Mouse (Mus musculus): ENCODE measurements around the gene Emilin2. TPM values are rescaled to one million over a fixed set of nuclear protein-coding genes. Genes with fewer than 3 reads are reported as not detected.

Gene Emilin2
- polyA plus RNA-seq, 1 experiment from 2014 or later, result 2.5 TPM

DNA sequence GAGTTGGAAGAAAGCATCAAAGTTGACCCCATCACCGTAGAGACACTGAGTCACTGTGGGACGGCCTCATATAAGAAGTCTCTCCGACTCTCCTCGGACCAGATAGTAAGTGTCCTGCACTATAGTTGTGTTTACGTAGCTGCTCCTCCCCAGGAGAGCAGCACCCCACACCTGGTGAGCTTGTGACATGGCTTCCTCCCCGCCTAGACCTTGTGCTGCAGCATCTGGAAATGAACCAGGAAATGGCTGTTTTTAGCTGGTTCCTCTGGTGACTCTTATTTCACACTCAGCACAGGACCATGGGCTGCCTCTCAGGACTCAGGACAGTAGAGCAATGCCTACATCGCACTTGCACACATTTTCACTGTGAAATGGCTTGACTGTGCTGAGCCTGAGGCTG, 69.1 kb downstream of the Emilin2 start:
- no peak for ATAC-seq
- Histone ChIP-seq H3K36me3 (peaks cover 84% of the 10 kb centered on the region), H3K9me3 (no peaks in the 10 kb centered on the region), H3K4me3 (replicated peaks) (no peak overlapping the region), H3K27me3 (no peaks in the 10 kb centered on the region), H3K4me1 (replicated peaks) (no peaks in the 10 kb centered on the region), H3K4me2 (replicated peaks) (no peak overlapping the region), H3K9ac (replicated peaks) (no peak overlapping the region), H3K27ac (no peak overlapping the region)
- 98% methylated on average over 7 of the region's 7 CpGs for WGBS

GRCm38 (mm10) chr17:71240811-71241210, 71.0 kb downstream of the Emilin2 start:
- H3K4me1 ChIP-seq (replicated peaks), result no peaks in the 10 kb centered on the region
- H3K27ac ChIP-seq, result no peak overlapping the region
- no peak overlapping the region for H3K4me3 ChIP-seq (replicated peaks)
- no peak overlapping the region for H3K4me2 ChIP-seq (replicated peaks)
- no peak overlapping the region for H3K9ac ChIP-seq (replicated peaks)
- peaks cover 75% of the 10 kb centered on the region for H3K36me3 ChIP-seq
- ATAC-seq, result no peak
- H3K9me3 ChIP-seq, result no peaks in the 10 kb centered on the region
- H3K27me3 ChIP-seq, result no peaks in the 10 kb centered on the region
- 96% methylated on average over 9 of the region's 9 CpGs for WGBS

DNA sequence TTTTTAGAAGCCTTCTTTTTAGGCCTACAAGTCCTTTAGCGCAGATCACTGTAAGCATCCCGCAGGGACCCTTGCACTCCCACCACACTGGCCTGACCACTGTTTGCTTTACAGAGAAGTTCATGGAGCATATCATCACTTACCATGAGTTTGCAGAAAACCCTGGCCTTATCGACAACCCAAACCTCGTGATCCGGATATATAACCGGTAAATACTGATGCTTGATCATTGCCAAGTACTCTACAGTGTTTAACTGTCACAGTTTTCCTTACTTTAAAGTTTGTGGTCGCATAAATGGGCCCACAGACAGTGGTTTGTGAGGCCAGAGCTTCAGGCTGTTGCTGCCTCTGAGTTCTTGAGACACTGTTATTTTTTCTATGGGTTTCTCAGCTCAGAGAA, 73.3 kb downstream of the Emilin2 start:
- no peaks in the 10 kb centered on the region for H3K9me3 ChIP-seq
- no peak overlapping the region for H3K27ac ChIP-seq
- peaks cover 66% of the 10 kb centered on the region for H3K36me3 ChIP-seq
- no peak overlapping the region for H3K4me2 ChIP-seq (replicated peaks)
- H3K4me3 ChIP-seq (replicated peaks), result no peak overlapping the region
- H3K27me3 ChIP-seq, result no peaks in the 10 kb centered on the region
- H3K9ac ChIP-seq (replicated peaks), result no peak overlapping the region
- WGBS, result 96% methylated on average over 7 of the region's 7 CpGs
- no peak for ATAC-seq
- H3K4me1 ChIP-seq (replicated peaks), result no peaks in the 10 kb centered on the region

DNA sequence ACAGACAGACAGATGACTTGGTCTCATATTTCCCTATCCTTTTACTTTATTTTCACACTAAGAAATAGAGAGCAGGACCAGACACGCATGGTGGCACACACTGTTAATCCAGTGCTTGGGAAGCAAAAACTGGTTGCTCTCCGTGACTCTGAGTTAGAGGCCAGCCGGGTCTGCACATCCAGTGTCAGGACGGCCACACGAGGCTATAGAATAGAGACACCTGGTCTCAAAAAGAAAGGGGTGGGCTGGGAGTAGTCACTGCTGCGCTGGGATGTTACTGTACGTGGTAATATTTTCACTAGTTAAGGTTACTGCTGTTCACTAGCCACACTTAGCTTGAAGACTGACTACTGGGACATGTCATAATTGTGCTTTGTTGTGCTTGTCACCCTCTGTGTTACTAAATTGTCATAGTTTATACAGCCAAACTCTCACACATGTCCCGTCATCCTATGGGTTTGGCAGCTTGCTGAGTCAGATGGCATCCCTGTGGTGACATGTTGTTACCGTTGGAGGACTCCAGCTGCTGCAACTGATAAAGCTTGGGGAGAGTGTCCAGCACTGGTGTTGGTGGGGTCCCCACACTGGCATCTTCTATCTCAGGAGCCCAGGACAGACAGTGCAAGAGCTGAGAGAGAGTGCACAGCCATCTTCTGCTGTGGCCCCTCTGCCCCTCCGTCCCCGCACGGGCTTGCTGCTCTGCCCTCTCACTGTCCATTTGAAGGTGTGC, 76.4 kb downstream of the Emilin2 start:
- H3K27ac ChIP-seq, result no peak overlapping the region
- no peak overlapping the region for H3K4me2 ChIP-seq (replicated peaks)
- H3K27me3 ChIP-seq, result no peaks in the 10 kb centered on the region
- WGBS, result 91% methylated on average over 12 of the region's 12 CpGs
- no peak overlapping the region for H3K9ac ChIP-seq (replicated peaks)
- H3K4me3 ChIP-seq (replicated peaks), result no peak overlapping the region
- no peaks in the 10 kb centered on the region for H3K9me3 ChIP-seq
- peaks cover 57% of the 10 kb centered on the region for H3K36me3 ChIP-seq
- no peak for ATAC-seq
- no peaks in the 10 kb centered on the region for H3K4me1 ChIP-seq (replicated peaks)

GRCm38 (mm10) chr17:71234041-71234594, 77.7 kb downstream of the Emilin2 start:
- no peak overlapping the region for H3K27ac ChIP-seq
- H3K27me3 ChIP-seq, result no peaks in the 10 kb centered on the region
- no peak overlapping the region for H3K9ac ChIP-seq (replicated peaks)
- H3K4me3 ChIP-seq (replicated peaks), result no peak overlapping the region
- no peaks in the 10 kb centered on the region for H3K4me1 ChIP-seq (replicated peaks)
- no peaks in the 10 kb centered on the region for H3K9me3 ChIP-seq
- no peak for ATAC-seq
- H3K36me3 ChIP-seq, result peaks cover 50% of the 10 kb centered on the region
- H3K4me2 ChIP-seq (replicated peaks), result no peak overlapping the region
- WGBS, result 96% methylated on average over 12 of the region's 12 CpGs

DNA sequence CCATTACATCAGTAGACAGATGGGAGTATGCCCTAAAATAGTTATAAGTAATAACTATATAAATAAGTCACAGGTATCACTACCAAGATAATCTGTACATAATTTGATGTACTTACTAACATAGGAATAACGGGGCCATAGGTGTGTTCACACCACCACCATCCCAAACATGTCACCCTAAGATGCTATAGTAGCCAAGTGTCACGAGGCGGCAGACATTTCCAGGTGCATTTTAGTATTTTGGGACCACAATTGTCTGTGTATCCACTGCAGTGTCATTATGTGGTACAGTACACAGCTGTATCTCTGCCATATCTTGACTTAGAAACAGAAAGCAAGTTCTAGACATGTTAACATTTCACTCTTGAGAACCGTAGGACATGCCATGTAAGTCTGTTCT, 78.6 kb downstream of the Emilin2 start:
- no peak overlapping the region for H3K27ac ChIP-seq
- H3K9me3 ChIP-seq, result no peaks in the 10 kb centered on the region
- WGBS, result 98% methylated on average over 4 of the region's 4 CpGs
- no peak overlapping the region for H3K9ac ChIP-seq (replicated peaks)
- H3K36me3 ChIP-seq, result peaks cover 45% of the 10 kb centered on the region
- no peak for ATAC-seq
- no peak overlapping the region for H3K4me2 ChIP-seq (replicated peaks)
- no peaks in the 10 kb centered on the region for H3K27me3 ChIP-seq
- H3K4me1 ChIP-seq (replicated peaks), result no peaks in the 10 kb centered on the region
- H3K4me3 ChIP-seq (replicated peaks), result no peak overlapping the region

DNA sequence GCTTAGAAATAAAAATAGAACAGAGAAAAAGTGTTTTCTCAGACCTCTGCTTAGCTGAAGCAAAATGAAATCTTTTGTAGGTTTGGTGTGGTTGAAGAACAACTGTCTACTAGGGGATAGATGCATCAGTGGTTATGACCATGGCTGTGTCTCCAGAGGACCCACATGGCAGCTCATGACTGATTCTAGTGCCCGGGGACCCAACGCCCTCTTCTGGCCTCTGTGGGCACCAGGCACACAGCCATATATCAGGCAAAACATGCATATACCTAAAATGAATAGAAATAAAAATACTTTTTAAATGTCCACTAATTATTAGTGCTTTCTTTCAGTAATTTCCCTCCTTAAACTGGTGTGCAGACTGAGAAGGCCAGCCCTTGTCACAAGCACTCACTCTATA, 79.8 kb downstream of the Emilin2 start:
- H3K9me3 ChIP-seq, result no peaks in the 10 kb centered on the region
- H3K27ac ChIP-seq, result no peak overlapping the region
- no peaks in the 10 kb centered on the region for H3K27me3 ChIP-seq
- no peak overlapping the region for H3K4me3 ChIP-seq (replicated peaks)
- no peak overlapping the region for H3K4me2 ChIP-seq (replicated peaks)
- H3K9ac ChIP-seq (replicated peaks), result no peak overlapping the region
- no peaks in the 10 kb centered on the region for H3K4me1 ChIP-seq (replicated peaks)
- H3K36me3 ChIP-seq, result peaks cover 37% of the 10 kb centered on the region
- WGBS, result 86% methylated on average over 2 of the region's 2 CpGs
- no peak for ATAC-seq

GRCm38 (mm10) chr17:71230108-71230709, 81.6 kb downstream of the Emilin2 start:
- ATAC-seq, result peak; percentile 79
- Histone ChIP-seq H3K27me3 (no peaks in the 10 kb centered on the region), H3K27ac (peak overlapping the region; percentile 69; the same call in 1 of the 2 replicates), H3K9ac (replicated peaks) (no peak overlapping the region), H3K36me3 (peaks cover 30% of the 10 kb centered on the region), H3K4me1 (replicated peaks) (no peaks in the 10 kb centered on the region), H3K4me3 (replicated peaks) (no peak overlapping the region), H3K4me2 (replicated peaks) (no peak overlapping the region), H3K9me3 (no peaks in the 10 kb centered on the region)
- WGBS, result 77% methylated on average over 9 of the region's 9 CpGs

DNA sequence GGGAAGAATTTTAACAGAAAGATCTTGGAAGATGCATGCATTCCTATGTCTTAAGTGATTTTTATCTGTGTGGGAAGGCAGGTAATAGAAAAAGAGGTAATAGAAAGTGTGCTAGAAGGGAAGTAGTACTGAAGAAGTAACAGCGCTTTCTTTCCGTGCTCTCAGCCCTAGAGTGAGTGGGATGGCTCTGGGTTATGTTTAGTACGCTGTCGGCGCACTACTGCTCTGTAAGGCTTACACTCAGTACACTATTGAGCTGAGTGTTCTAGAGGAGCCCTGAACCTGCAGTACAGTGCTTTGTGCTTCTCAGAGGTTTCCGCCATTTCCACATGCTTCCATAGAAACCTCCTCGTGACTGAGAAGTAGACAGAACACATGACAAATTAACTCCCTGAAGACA, 83.1 kb downstream of the Emilin2 start:
- H3K9me3 ChIP-seq, result no peaks in the 10 kb centered on the region
- ATAC-seq, result no peak
- no peak overlapping the region for H3K9ac ChIP-seq (replicated peaks)
- peaks cover 27% of the 10 kb centered on the region for H3K36me3 ChIP-seq
- H3K27ac ChIP-seq, result no peak overlapping the region
- H3K4me2 ChIP-seq (replicated peaks), result no peak overlapping the region
- 88% methylated on average over 7 of the region's 7 CpGs for WGBS
- no peaks in the 10 kb centered on the region for H3K4me1 ChIP-seq (replicated peaks)
- H3K27me3 ChIP-seq, result no peaks in the 10 kb centered on the region
- H3K4me3 ChIP-seq (replicated peaks), result no peak overlapping the region

DNA sequence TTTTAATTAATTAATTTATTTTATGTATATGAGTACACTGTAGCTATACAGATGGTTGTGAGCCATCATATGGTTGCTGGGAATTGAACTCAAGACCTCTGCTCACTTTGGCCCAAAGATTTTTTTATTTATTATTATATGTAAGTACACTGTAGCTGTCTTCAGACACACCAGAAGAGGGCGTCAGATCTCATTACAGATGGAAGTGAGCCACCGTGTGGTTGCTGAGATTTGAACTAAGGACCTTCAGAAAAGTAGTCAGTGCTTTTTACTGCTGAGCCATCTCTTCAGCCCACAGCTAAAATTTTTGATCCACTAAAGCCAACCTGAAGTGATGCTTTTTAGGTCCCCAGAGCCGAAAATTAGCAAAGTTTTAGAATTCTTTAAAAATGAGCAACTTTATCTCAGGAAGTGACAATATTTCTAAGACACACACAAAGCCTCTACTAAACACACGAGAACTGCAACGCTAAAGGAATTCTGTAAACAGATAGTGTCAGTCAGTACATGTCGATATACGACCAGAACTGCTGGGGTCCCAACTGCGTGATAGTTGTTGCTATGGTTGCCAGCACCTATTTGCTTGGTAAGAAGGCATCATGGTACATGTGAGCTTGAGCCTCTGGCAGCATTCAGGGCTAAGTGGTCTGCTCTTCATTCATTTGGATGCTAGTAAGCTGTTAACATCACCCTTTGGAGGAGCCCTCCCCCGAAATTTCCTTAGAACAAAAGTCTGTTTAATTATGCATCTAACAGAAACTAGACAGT, 84.5 kb downstream of the Emilin2 start:
- ATAC-seq, result no peak
- 85% methylated on average over 9 of the region's 9 CpGs for WGBS
- Histone ChIP-seq H3K27me3 (no peaks in the 10 kb centered on the region), H3K36me3 (peaks cover 18% of the 10 kb centered on the region), H3K4me3 (replicated peaks) (no peak overlapping the region), H3K9ac (replicated peaks) (no peak overlapping the region), H3K4me1 (replicated peaks) (no peaks in the 10 kb centered on the region), H3K9me3 (no peaks in the 10 kb centered on the region), H3K27ac (no peak overlapping the region), H3K4me2 (replicated peaks) (no peak overlapping the region)

- no peak overlapping the region for H3K4me3 ChIP-seq (replicated peaks)
- WGBS, result 27% methylated on average over 5 of the region's 5 CpGs
- no peaks in the 10 kb centered on the region for H3K9me3 ChIP-seq
- no peak overlapping the region for H3K9ac ChIP-seq (replicated peaks)
- H3K4me1 ChIP-seq (replicated peaks), result no peaks in the 10 kb centered on the region
- H3K27me3 ChIP-seq, result no peaks in the 10 kb centered on the region
- ATAC-seq, result no peak
- H3K36me3 ChIP-seq, result peaks cover 5% of the 10 kb centered on the region; the same call in 1 of the 2 replicates
- no peak overlapping the region for H3K27ac ChIP-seq
- no peak overlapping the region for H3K4me2 ChIP-seq (replicated peaks)
Observed at GRCm38 (mm10) chr17:71225091-71225490, 86.7 kb downstream of the Emilin2 start.

GRCm38 (mm10) chr17:71224521-71224920, 87.3 kb downstream of the Emilin2 start:
- H3K27me3 ChIP-seq, result no peaks in the 10 kb centered on the region

More at GRCm38 (mm10) chr17:71224521-71224920, 87.3 kb downstream of the Emilin2 start:
- Histone ChIP-seq H3K4me3 (replicated peaks) (no peak overlapping the region), H3K27ac (no peak overlapping the region), H3K9me3 (no peaks in the 10 kb centered on the region), H3K4me1 (replicated peaks) (no peaks in the 10 kb centered on the region), H3K4me2 (replicated peaks) (no peak overlapping the region), H3K36me3 (peaks cover 5% of the 10 kb centered on the region; the same call in 1 of the 2 replicates), H3K9ac (replicated peaks) (no peak overlapping the region)
- no peak for ATAC-seq
- 65% methylated on average over 2 of the region's 2 CpGs for WGBS

Data from midbrain, embryonic 13.5 days (tissue).